Mouse (Mus musculus): ENCODE data around the gene Ttc9c. TPM values are rescaled to one million over a fixed set of nuclear protein-coding genes. Genes with fewer than 3 reads are reported as not detected.

Gene Ttc9c
- polyA plus RNA-seq, 1 experiment from 2014 or later: 47.6 TPM

DNA sequence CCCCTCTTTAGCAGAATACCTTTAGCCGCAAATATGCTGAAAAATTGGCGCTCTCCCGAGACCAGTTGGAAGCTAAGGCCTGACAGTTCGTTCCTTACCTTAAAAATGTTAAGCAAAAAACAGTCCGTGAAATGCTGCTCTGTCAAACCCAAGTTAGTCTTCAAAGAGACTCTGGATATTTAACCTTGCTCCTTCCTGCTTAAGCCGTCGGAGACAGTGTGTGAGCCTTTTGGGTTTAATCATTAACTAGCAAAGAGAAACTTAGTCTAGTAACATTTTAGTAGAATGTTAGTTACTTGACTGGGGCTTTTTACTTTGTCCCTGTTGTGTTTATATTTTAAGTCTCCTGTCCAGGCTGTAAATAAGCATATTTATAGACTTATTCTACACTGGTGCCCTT is 2.0 kb upstream of the Ttc9c start:
- peak overlapping the region; percentile 97; the same call in 1 of the 2 replicates for H3K27ac ChIP-seq (replicated peaks)
- H3K9ac ChIP-seq: peak overlapping the region; percentile 98
- H3K27me3 ChIP-seq: no peaks in the 10 kb centered on the region
- peak overlapping the region; percentile 75 for H3K4me3 ChIP-seq
- ATAC-seq (ENCODE audit: low read depth): no peak
- 3% methylated on average over 7 of the region's 7 CpGs for WGBS
- H3K4me2 ChIP-seq: peak overlapping the region; percentile 99
- peaks cover 50% of the 10 kb centered on the region for H3K4me1 ChIP-seq (replicated peaks)
- H3K36me3 ChIP-seq: peaks cover 40% of the 10 kb centered on the region
- no peaks in the 10 kb centered on the region for H3K9me3 ChIP-seq

DNA sequence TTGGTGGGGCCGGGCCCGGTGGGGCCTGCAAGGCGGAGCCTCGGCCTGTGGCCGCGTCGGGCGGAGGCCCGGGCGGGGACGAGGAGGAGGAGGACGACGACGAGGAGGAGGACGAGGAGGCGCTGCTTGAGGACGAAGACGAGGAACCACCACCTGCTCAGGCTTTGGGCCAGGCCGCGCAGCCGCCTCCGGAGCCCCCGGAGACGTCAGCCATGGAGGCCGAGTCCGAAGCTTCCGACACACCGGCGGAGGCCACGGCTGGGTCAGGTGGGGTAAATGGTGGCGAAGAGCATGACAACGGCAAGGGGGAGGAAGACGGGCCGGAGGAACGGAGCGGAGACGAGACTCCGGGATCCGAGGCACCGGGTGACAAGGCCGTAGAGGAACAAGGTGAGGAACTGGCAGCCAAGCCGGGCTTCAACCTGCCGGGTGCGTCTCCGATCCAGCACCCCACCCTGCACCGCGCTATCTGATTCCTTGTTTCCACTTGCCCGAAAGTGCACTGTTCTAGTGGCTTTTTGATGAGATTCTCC is 1.4 kb upstream of the Ttc9c start:
- Histone ChIP-seq H3K9me3 (no peaks in the 10 kb centered on the region), H3K36me3 (peaks cover 37% of the 10 kb centered on the region), H3K9ac (peak overlapping the region; percentile 98), H3K27me3 (no peaks in the 10 kb centered on the region), H3K27ac (replicated peaks) (peak overlapping the region; percentile 97), H3K4me2 (peak overlapping the region; percentile 99), H3K4me3 (peak overlapping the region; percentile 75), H3K4me1 (replicated peaks) (peaks cover 57% of the 10 kb centered on the region)
- ATAC-seq (ENCODE audit: low read depth): peak; percentile 33
- under 1% methylated on average over 48 of the region's 48 CpGs for WGBS

DNA sequence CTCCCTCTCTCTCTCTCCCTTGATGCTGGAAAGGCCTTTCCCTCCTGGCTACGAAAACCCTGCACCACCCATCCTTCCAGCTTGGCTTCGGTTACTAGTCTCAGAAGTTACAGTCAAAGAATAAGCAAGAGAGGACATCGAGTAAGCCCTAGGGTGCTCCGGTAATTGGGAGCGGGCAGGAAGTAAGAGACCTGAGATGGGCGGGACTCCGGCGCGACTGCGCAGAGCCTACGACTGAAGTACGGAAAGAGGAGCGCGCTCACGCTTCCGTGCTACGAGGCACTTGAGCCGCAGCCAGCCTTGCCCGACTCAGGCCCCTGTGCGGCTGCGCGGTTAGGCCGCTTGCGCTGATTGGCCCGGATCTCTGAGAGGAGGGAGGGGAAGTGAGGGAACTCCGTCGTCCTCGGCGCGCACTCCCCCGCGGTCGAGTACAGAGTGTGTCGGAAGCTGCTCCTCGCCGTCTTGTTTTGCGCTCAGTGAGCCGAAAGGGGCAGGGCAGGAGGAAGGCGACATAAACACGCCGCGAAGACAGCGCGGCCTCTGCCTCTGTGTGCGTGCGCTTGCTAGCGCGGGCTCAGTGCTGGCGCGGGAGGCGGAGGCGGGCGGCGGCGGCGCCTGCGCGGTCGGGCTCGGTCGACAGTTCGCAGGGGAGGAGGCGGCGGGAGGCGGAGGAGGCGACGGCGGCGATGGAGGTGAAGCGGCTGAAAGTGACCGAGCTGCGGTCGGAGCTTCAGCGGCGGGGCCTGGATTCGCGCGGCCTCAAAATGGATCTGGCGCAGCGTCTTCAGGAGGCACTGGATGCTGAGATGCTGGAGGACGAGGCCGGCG is 677 bp upstream of the Ttc9c start, which contains the start of gene Hnrnpul2:
TSS of gene Hnrnpul2 (plus strand) at position 415 of the 828 bp plus-strand sequence.
- no peaks in the 10 kb centered on the region for H3K9me3 ChIP-seq
- peak within 1 kb of the TSS; percentile 97 for H3K27ac ChIP-seq (replicated peaks)
- peak within 1 kb of the TSS; percentile 75 for H3K4me3 ChIP-seq
- peak; percentile 98 for ATAC-seq (ENCODE audit: low read depth)
- H3K27me3 ChIP-seq: no peaks in the 10 kb centered on the region
- peak within 1 kb of the TSS; percentile 99 for H3K4me2 ChIP-seq
- H3K9ac ChIP-seq: peak within 1 kb of the TSS; percentile 98
- H3K36me3 ChIP-seq: peaks cover 34% of the 10 kb centered on the region
- under 1% methylated on average over 69 of the region's 83 CpGs for WGBS
- peaks cover 62% of the 10 kb centered on the region for H3K4me1 ChIP-seq (replicated peaks)

DNA sequence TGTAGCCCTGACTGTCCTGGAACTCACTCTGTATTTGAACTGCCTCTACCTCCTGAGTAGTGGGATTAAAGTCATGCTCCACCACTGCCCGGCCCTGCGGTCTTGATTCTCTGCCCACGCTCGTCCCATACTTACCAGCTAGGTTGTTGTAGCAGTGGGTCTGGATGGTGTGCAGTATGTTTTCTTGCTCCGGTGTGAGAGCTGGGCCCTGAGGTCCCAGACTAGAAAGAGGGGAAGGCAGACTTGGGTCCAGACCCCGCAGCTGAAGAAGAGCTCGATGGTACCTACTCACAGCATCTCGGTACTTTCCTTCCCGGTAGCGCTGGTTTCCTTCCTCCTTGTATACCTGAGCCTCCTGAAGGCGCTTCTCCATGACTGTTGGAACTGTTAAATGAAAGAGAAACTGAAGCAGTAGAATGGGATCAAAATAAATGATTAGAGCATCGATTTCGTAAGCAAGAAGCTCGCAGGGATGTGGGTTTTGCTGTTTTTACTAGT is 783 bp downstream of the Ttc9c start:
- peak overlapping the region; percentile 97 for H3K27ac ChIP-seq (replicated peaks)
- WGBS: 36% methylated on average over 14 of the region's 14 CpGs
- no peak for ATAC-seq (ENCODE audit: low read depth)
- H3K27me3 ChIP-seq: no peaks in the 10 kb centered on the region
- H3K9me3 ChIP-seq: no peaks in the 10 kb centered on the region
- H3K4me3 ChIP-seq: peak overlapping the region; percentile 75
- H3K36me3 ChIP-seq: peaks cover 32% of the 10 kb centered on the region
- peak overlapping the region; percentile 88 for H3K9ac ChIP-seq
- H3K4me1 ChIP-seq (replicated peaks): peaks cover 66% of the 10 kb centered on the region
- peak overlapping the region; percentile 99 for H3K4me2 ChIP-seq

DNA sequence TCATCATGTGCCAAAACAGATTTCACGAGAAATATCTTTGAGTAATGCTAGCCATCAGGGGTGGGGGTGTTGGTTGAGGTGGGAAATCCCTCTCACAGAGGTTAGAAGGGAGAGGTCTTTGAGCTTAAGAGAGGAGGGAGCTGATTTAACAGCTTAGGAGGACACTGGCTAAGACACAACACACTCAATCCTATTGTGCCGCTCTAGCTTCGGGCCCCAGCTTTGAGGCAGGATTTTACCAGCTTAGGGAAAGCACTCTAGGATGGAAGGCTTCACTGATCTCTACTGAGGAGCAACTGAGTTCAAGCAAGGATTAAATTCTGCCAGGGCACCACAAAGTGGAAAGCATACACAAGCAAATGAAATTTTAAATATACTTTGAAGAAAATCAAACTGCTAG is 2.1 kb downstream of the Ttc9c start:
- WGBS: 89% methylated on average over 3 of the region's 3 CpGs
- no peak for ATAC-seq (ENCODE audit: low read depth)
- peak overlapping the region; percentile 57 for H3K9ac ChIP-seq

DNA sequence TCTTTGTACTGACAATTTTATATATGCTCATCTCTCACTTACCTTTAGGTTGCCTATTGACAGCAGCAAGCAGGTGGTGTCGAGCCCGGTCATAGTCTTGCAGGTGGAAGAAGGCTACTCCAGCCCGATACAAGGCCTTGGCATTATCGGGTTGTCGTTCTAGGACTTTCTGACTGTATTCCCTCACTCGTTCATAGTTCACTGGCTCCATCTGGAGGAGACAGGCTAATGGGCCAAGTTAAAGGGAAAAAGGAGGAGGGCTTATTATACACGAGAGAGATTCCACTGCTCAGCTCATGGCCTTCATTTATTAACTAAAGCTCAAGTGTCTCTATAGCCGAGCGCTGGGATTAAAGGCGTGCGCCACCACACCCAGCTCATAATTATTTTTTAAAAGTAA is 3.3 kb downstream of the Ttc9c start:
- Histone ChIP-seq H3K36me3 (peaks cover 49% of the 10 kb centered on the region), H3K9ac (peak overlapping the region; percentile 51; the same call in 1 of the 2 replicates), H3K4me1 (replicated peaks) (peaks cover 43% of the 10 kb centered on the region), H3K4me2 (0 out of 2 replicates have a peak overlapping the region, but pooled peaks have one; percentile 24), H3K27ac (replicated peaks) (no peak overlapping the region), H3K27me3 (no peaks in the 10 kb centered on the region), H3K4me3 (peak overlapping the region; percentile 1; the same call in 1 of the 2 replicates), H3K9me3 (no peaks in the 10 kb centered on the region)
- WGBS: 73% methylated on average over 11 of the region's 11 CpGs
- no peak for ATAC-seq (ENCODE audit: low read depth)

More for the DNA sequence above, 2.1 kb downstream of the Ttc9c start:
- Histone ChIP-seq H3K4me2 (peak overlapping the region; percentile 99), H3K4me3 (peak overlapping the region; percentile 9; the same call in 1 of the 2 replicates), H3K36me3 (peaks cover 40% of the 10 kb centered on the region), H3K27me3 (no peaks in the 10 kb centered on the region), H3K27ac (replicated peaks) (no peak overlapping the region), H3K4me1 (replicated peaks) (peaks cover 52% of the 10 kb centered on the region), H3K9me3 (no peaks in the 10 kb centered on the region)

DNA sequence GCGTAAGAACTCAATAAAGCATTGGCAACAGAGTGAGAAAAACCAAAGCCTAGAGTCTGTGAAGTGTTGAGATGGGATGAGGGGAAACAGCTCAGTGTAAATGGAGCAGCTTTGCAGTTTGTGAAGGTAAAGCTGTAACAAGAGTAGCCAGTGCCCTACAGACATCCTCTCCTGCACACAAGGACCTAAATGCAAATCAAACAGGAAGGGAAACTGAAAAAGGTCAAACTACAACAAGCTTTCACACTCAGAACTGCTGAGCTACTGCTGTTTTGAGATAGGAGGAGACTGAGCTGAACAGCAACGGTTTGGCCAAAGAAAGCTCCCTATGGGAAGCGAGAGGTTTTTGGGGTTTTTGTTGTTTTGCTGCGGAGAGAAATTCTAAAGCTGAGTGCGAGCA is 12.3 kb downstream of the Ttc9c start:
- peaks cover 19% of the 10 kb centered on the region for H3K4me1 ChIP-seq (replicated peaks)
- H3K27me3 ChIP-seq: no peaks in the 10 kb centered on the region
- no peaks in the 10 kb centered on the region for H3K9me3 ChIP-seq
- peaks cover 67% of the 10 kb centered on the region for H3K36me3 ChIP-seq
- no peak for ATAC-seq (ENCODE audit: low read depth)
- no peak overlapping the region for H3K4me3 ChIP-seq
- 96% methylated on average over 5 of the region's 5 CpGs for WGBS
- no peak overlapping the region for H3K9ac ChIP-seq
- no peak overlapping the region for H3K27ac ChIP-seq (replicated peaks)
- no peak overlapping the region for H3K4me2 ChIP-seq

DNA sequence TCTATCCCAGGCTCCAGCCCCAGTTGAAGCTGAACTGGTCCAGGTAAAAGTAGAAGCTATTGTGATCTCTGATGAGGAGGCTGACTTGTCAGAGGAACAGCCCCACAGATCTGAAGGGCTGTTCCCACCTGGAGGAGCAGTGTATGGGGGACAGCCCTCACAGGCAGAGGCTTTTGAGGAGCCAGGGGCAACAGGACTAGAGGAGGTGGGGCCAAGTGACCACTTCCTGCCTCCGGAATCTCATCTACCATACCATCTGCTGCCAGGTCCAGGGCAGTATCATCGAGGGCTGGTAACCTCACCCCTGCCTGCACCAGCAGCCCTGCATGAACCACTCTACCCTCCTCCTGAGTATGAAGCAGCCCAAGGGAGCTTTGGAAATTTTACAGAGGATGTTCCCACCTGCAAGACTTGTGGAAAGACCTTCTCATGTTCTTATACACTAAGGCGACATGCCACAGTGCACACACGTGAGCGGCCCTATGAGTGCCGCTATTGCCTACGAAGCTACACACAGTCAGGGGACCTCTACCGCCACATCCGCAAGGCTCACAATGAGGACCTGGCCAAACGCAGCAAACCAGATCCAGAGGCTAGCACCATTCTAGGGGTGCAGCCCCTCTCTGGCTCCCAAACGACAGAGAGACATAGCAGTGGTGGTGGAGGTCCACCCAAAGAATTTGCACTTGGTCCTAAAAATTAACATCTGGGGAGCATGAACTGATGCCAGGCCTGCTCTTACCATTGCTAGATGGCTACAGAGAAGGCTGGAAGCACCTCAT is 15.1 kb downstream of the Ttc9c start:
- no peak overlapping the region for H3K4me3 ChIP-seq
- no peak for ATAC-seq (ENCODE audit: low read depth)
- no peaks in the 10 kb centered on the region for H3K27me3 ChIP-seq
- H3K4me1 ChIP-seq (replicated peaks): peaks cover 23% of the 10 kb centered on the region
- no peak overlapping the region for H3K9ac ChIP-seq
- H3K9me3 ChIP-seq: no peaks in the 10 kb centered on the region
- WGBS: 95% methylated on average over 11 of the region's 11 CpGs
- no peak overlapping the region for H3K4me2 ChIP-seq
- H3K27ac ChIP-seq (replicated peaks): no peak overlapping the region
- H3K36me3 ChIP-seq: peaks cover 46% of the 10 kb centered on the region

DNA sequence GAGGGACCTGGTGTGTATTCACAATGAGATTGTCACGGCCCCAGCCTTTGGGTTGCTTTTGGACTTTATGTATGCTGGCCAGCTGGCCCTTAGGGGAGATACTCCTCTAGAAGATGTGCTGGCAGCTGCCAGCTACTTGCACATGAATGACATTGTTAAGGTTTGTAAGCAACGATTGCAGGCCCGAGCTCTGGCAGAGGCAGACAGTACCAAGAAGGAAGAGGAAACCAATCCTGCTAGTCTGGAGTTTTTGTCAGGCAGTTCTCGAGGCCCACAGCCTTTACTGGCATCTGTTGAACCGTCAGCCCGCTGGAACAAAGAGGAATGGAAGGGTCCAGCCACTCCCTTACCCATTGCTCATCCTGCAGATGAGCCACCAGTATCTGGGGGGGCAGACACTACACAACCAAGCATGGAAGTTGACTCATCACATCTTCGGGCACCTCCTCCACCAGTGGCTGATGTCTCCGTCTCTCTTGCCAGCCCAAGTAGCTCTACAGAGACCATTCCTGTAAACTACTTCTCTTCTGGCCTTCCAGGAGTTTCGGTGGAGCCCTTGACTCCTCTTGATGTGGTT is 15.8 kb downstream of the Ttc9c start:
- no peaks in the 10 kb centered on the region for H3K27me3 ChIP-seq
- WGBS: 86% methylated on average over 9 of the region's 9 CpGs
- 0 out of 2 replicates have a peak overlapping the region, but pooled peaks have one; percentile 1 for H3K9ac ChIP-seq
- peaks cover 28% of the 10 kb centered on the region for H3K4me1 ChIP-seq (replicated peaks)
- H3K27ac ChIP-seq (replicated peaks): peak overlapping the region; percentile 86
- no peaks in the 10 kb centered on the region for H3K9me3 ChIP-seq
- peaks cover 38% of the 10 kb centered on the region for H3K36me3 ChIP-seq
- no peak for ATAC-seq (ENCODE audit: low read depth)
- peak overlapping the region; percentile 52 for H3K4me3 ChIP-seq
- peak overlapping the region; percentile 60 for H3K4me2 ChIP-seq

DNA sequence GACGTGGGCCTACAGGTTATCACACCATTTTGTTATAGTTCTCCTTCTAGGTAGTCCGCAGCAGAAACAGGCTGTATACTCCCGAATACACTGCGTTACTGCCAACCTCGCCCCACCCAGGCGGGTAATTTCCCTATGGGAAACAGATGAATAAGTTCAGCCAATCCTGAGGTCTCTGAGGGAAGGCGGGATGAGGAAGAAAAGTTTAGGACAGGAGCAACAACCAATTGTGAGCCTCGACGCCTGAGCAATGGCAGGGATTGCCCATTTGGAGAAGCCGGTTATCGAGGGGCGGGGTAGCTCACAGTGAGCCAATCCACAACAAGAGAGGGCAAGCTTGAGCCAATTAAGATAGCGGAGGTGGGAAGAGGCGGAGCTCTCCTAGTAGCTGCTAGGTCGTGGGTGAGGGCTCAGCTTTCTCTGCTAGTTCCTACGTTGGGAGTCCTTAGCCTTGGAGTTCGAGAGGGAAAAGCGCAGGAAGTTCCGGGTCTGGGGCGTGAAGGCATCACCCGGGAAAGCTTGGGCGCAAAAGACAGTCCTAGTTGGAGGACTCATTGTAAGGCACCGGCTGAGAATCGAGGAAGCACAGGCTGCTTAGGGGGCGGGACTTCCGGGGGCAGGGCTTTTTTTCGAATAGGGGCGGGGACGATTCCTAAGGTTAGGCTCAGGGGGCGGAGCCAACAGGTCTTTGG is 16.9 kb downstream of the Ttc9c start, which contains the start of gene Zbtb3:
TSS of gene Zbtb3 (plus strand) at position 426 of the 692 bp plus-strand sequence.
- WGBS: 0% methylated on average over 30 of the region's 30 CpGs
- peak; percentile 98 for ATAC-seq (ENCODE audit: low read depth)
- Histone ChIP-seq H3K4me1 (replicated peaks) (peaks cover 36% of the 10 kb centered on the region), H3K9ac (peak within 1 kb of the TSS; percentile 65), H3K27me3 (no peaks in the 10 kb centered on the region), H3K4me3 (peak within 1 kb of the TSS; percentile 52), H3K4me2 (peak within 1 kb of the TSS; percentile 60), H3K36me3 (peaks cover 32% of the 10 kb centered on the region), H3K9me3 (no peaks in the 10 kb centered on the region), H3K27ac (replicated peaks) (peak within 1 kb of the TSS; percentile 86)

DNA sequence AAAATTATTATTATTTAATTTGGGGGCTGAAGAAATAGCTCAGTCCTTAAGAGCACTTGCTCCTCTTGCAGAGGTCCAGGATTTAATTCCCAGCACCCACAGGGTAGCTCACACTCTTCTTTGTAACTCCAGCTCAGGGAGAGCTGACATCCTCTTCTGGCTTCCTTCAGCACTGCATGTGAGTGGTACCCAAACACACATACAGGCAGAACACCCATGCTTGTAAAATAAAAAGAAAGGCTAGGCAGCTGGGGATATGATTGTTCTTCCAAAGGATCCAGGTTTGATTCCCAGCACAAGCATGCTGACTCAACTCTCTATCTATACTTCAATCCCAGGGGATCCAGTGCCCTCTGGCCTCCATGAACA is 20.2 kb downstream of the Ttc9c start:
- Histone ChIP-seq H3K4me2 (peak overlapping the region; percentile 94), H3K27me3 (no peaks in the 10 kb centered on the region), H3K36me3 (peaks cover 24% of the 10 kb centered on the region), H3K27ac (replicated peaks) (no peak overlapping the region), H3K4me1 (replicated peaks) (peaks cover 31% of the 10 kb centered on the region), H3K9me3 (no peaks in the 10 kb centered on the region), H3K4me3 (peak overlapping the region; percentile 80), H3K9ac (no peak overlapping the region)
- ATAC-seq (ENCODE audit: low read depth): no peak
